Mouse (Mus musculus) splenic B cell, adult 2 months (primary cell): Measurements from ENCODE around the gene Tigd3.
A peak's percentile ranks its signal among the peaks of the same experiment; 100 is the strongest.

Experiments used
- DNase-seq: peaks from one replicate; pipeline ENCODE4 v3.0.0-alpha.2; 2011; ENCODE audit warnings: low read depth, low spot score
- H3K27me3 ChIP-seq: 2 replicates; pipeline ENCODE4 v1.6.1; 2012; ENCODE audit warnings: mild to moderate bottlenecking, low read length, moderate library complexity, mixed read lengths; ENCODE audit not compliant: control insufficient read depth, poor library complexity, insufficient read depth, severe bottlenecking
- H3K36me3 ChIP-seq: 2 replicates; pipeline ENCODE4 v1.6.1; 2012; ENCODE audit warnings: mild to moderate bottlenecking, low read length, moderate library complexity, mixed read lengths; ENCODE audit not compliant: control insufficient read depth, poor library complexity, insufficient read depth, severe bottlenecking

Gene Tigd3

GRCm38 (mm10) chr19:5894002-5894678 is at the start of gene Tigd3:
Gene Tigd3, minus strand, starts transcription at chr19:5894149.
- no peaks in the 10 kb centered on the region for H3K27me3 ChIP-seq
- H3K36me3 ChIP-seq: peaks cover 6% of the 10 kb centered on the region
- DNase-seq: peak; percentile 92

GRCm38 (mm10) chr19:5943404-5943803 is 49.5 kb upstream of the Tigd3 start:
- Histone ChIP-seq H3K27me3 (no peaks in the 10 kb centered on the region), H3K36me3 (peaks cover 7% of the 10 kb centered on the region)
- no peak for DNase-seq

- no peaks in the 10 kb centered on the region for H3K27me3 ChIP-seq
- H3K36me3 ChIP-seq: peaks cover 7% of the 10 kb centered on the region
- DNase-seq: no peak
These were observed 48.6 kb upstream of the Tigd3 start for GRCm38 (mm10) chr19:5942581-5942980.

GRCm38 (mm10) chr19:5940656-5941055 is 46.7 kb upstream of the Tigd3 start:
- DNase-seq: no peak
- Histone ChIP-seq H3K27me3 (no peaks in the 10 kb centered on the region), H3K36me3 (peaks cover 7% of the 10 kb centered on the region; the same call in 1 of the 2 replicates)

GRCm38 (mm10) chr19:5940173-5940572 is 46.2 kb upstream of the Tigd3 start:
- DNase-seq: no peak
- H3K36me3 ChIP-seq: peaks cover 7% of the 10 kb centered on the region; the same call in 1 of the 2 replicates
- H3K27me3 ChIP-seq: no peaks in the 10 kb centered on the region

- H3K36me3 ChIP-seq: peaks cover 7% of the 10 kb centered on the region; the same call in 1 of the 2 replicates
- no peaks in the 10 kb centered on the region for H3K27me3 ChIP-seq
- DNase-seq: no peak
These were observed 45.8 kb upstream of the Tigd3 start for GRCm38 (mm10) chr19:5939715-5940114.

- no peak for DNase-seq
- Histone ChIP-seq H3K36me3 (peaks cover 7% of the 10 kb centered on the region; the same call in 1 of the 2 replicates), H3K27me3 (no peaks in the 10 kb centered on the region)
These were observed 44.6 kb upstream of the Tigd3 start for GRCm38 (mm10) chr19:5938516-5938915.

GRCm38 (mm10) chr19:5937836-5938406 is 44.0 kb upstream of the Tigd3 start:
- Histone ChIP-seq H3K27me3 (no peaks in the 10 kb centered on the region), H3K36me3 (0 out of 2 replicates have a peak, but pooled peaks cover 4% of the 10 kb centered on the region)
- no peak for DNase-seq

- H3K27me3 ChIP-seq: no peaks in the 10 kb centered on the region
- 0 out of 2 replicates have a peak, but pooled peaks cover 4% of the 10 kb centered on the region for H3K36me3 ChIP-seq
- DNase-seq: no peak
These were observed 43.3 kb upstream of the Tigd3 start for GRCm38 (mm10) chr19:5937095-5937835.

- DNase-seq: no peak
- H3K36me3 ChIP-seq: 0 out of 2 replicates have a peak, but pooled peaks cover 2% of the 10 kb centered on the region
- no peaks in the 10 kb centered on the region for H3K27me3 ChIP-seq
These were observed 41.7 kb upstream of the Tigd3 start for GRCm38 (mm10) chr19:5935691-5936090.

GRCm38 (mm10) chr19:5935266-5935665 is 41.3 kb upstream of the Tigd3 start:
- H3K27me3 ChIP-seq: no peaks in the 10 kb centered on the region
- no peak for DNase-seq
- H3K36me3 ChIP-seq: 0 out of 2 replicates have a peak, but pooled peaks cover 2% of the 10 kb centered on the region

- Histone ChIP-seq H3K27me3 (no peaks in the 10 kb centered on the region), H3K36me3 (no peaks in the 10 kb centered on the region)
- no peak for DNase-seq
These were observed 36.0 kb upstream of the Tigd3 start for GRCm38 (mm10) chr19:5929634-5930596.

- Histone ChIP-seq H3K36me3 (no peaks in the 10 kb centered on the region), H3K27me3 (no peaks in the 10 kb centered on the region)
- no peak for DNase-seq
These were observed 34.6 kb upstream of the Tigd3 start for GRCm38 (mm10) chr19:5928546-5928945.

GRCm38 (mm10) chr19:5928104-5928503 is 34.2 kb upstream of the Tigd3 start:
- no peak for DNase-seq
- no peaks in the 10 kb centered on the region for H3K27me3 ChIP-seq
- H3K36me3 ChIP-seq: no peaks in the 10 kb centered on the region
